Mouse (Mus musculus) MEL (cell line): ENCODE data around the gene Mrnip. TPM values are rescaled to one million over a fixed set of nuclear protein-coding genes. Genes with fewer than 3 reads are reported as not detected.

ENCODE experiments used
- DNase-seq: peaks from one replicate; pipeline ENCODE4 v3.0.0; 2011; ENCODE audit warnings: low read depth, low spot score
- H3K27ac ChIP-seq: 2 replicates; pipeline ENCODE4 v1.5.1; 2012; ENCODE audit warnings: low read depth, mild to moderate bottlenecking, control low read depth, low read length, moderate library complexity; ENCODE audit not compliant: control insufficient read depth
- H3K27me3 ChIP-seq, 2 experiments: fragments of 150-350 bp in 1 of 2; sonication (generic) in 1 of 2; 2 replicates each; pipeline ENCODE4 v1.6.1; 2012; ENCODE audit warnings: low read length in 2 of 2, mild to moderate bottlenecking in 2 of 2, improper control_type of control experiment in 1 of 2, moderate library complexity in 1 of 2; ENCODE audit not compliant: insufficient read depth in 2 of 2, control insufficient read depth in 1 of 2
- H3K36me3 ChIP-seq, 2 experiments: 2 replicates each; pipeline ENCODE4 v1.6.1; 2012 to 2014; ENCODE audit warnings: low read length in 2 of 2, improper control_type of control experiment in 1 of 2, inconsistent platforms in 1 of 2, mild to moderate bottlenecking in 1 of 2; ENCODE audit not compliant: insufficient read depth in 2 of 2, control insufficient read depth in 1 of 2
- H3K4me1 ChIP-seq, 2 experiments: fragments of 150-350 bp in 1 of 2; sonication (generic) in 1 of 2; 2 replicates each; pipeline ENCODE4 v1.6.1; 2012; ENCODE audit warnings: low read length in 2 of 2, improper control_type of control experiment in 1 of 2, mild to moderate bottlenecking in 1 of 2; ENCODE audit not compliant: insufficient read depth in 2 of 2, control insufficient read depth in 1 of 2
- H3K4me3 ChIP-seq, 2 experiments: fragments of 150-350 bp in 1 of 2; sonication (generic) in 1 of 2; 2 replicates each; pipeline ENCODE4 v1.5.1; 2012; ENCODE audit warnings: low read depth in 2 of 2, low read length in 2 of 2, mild to moderate bottlenecking in 2 of 2, moderate library complexity in 2 of 2, control low read depth in 1 of 2, improper control_type of control experiment in 1 of 2; ENCODE audit not compliant: control insufficient read depth in 1 of 2, insufficient read depth in 1 of 2
- H3K79me2 ChIP-seq: 2 replicates; pipeline ENCODE4 v1.6.1; 2012; ENCODE audit warnings: mild to moderate bottlenecking, low read length, moderate library complexity; ENCODE audit not compliant: control insufficient read depth, poor library complexity, insufficient read depth
- H3K9ac ChIP-seq: 2 replicates; pipeline ENCODE4 v1.6.1; 2012; ENCODE audit warnings: low read depth, mild to moderate bottlenecking, control low read depth, low read length, moderate library complexity; ENCODE audit not compliant: control insufficient read depth, poor library complexity, severe bottlenecking
- H3K9me3 ChIP-seq: fragments of 150-350 bp; sonication (generic); replicated peaks from 2 replicates; pipeline ENCODE4 v1.6.1; 2012; ENCODE audit warnings: mild to moderate bottlenecking, low read length, improper control_type of control experiment, moderate library complexity; ENCODE audit not compliant: insufficient read depth
- BHLHE40 ChIP-seq: IDR thresholded peaks from 2 replicates; pipeline ENCODE4 v1.6.1; 2012; ENCODE audit warnings: low read depth, mild to moderate bottlenecking, inconsistent platforms, low read length, improper control_type of control experiment, borderline replicate concordance
- E2F4 ChIP-seq: IDR thresholded peaks from 2 replicates; pipeline ENCODE4 v1.6.1; 2011; ENCODE audit warnings: low read depth, low read length, improper control_type of control experiment, borderline replicate concordance
- ELF1 ChIP-seq: IDR thresholded peaks from 2 replicates; pipeline ENCODE4 v1.6.1; 2014; ENCODE audit warnings: low read depth, mild to moderate bottlenecking, inconsistent platforms, low read length, improper control_type of control experiment, moderate library complexity
- ETS1 ChIP-seq: IDR thresholded peaks from 2 replicates; pipeline ENCODE4 v1.6.1; 2012; ENCODE audit warnings: low read depth, mild to moderate bottlenecking, inconsistent platforms, low read length, improper control_type of control experiment, moderate library complexity
- GABPA ChIP-seq: IDR thresholded peaks from 2 replicates; pipeline ENCODE4 v1.6.1; 2012; ENCODE audit warnings: low read depth, mild to moderate bottlenecking, inconsistent platforms, low read length, improper control_type of control experiment, moderate library complexity
- GATA1 ChIP-seq: IDR thresholded peaks from 2 replicates; pipeline ENCODE4 v1.6.1; 2011; ENCODE audit warnings: low read depth, low read length, improper control_type of control experiment
- HCFC1 ChIP-seq: IDR thresholded peaks from 2 replicates; pipeline ENCODE4 v1.6.1; 2012; ENCODE audit warnings: low read depth, mild to moderate bottlenecking, inconsistent platforms, low read length, improper control_type of control experiment, moderate library complexity
- POLR2AphosphoS5 ChIP-seq: IDR thresholded peaks from 2 replicates; pipeline ENCODE4 v1.6.1; 2012; ENCODE audit warnings: low read depth, borderline replicate concordance, mild to moderate bottlenecking, inconsistent platforms, low read length, moderate library complexity, mixed read lengths
- RCOR1 ChIP-seq: IDR thresholded peaks from 2 replicates; pipeline ENCODE4 v1.6.1; 2012; ENCODE audit warnings: low read depth, mild to moderate bottlenecking, inconsistent platforms, low read length, improper control_type of control experiment
- TAL1 ChIP-seq: IDR thresholded peaks from 2 replicates; pipeline ENCODE4 v1.6.1; 2012; ENCODE audit warnings: mild to moderate bottlenecking, inconsistent platforms, low read length, moderate library complexity, mixed read lengths
- USF1 ChIP-seq: IDR thresholded peaks from 2 replicates; pipeline ENCODE4 v1.6.1; 2014; ENCODE audit warnings: low read depth, mild to moderate bottlenecking, inconsistent platforms, low read length, improper control_type of control experiment, moderate library complexity
- polyA plus RNA-seq, 2 experiments: library from polyadenylated mRNA; stranded (reverse) in 1 of 2; unstranded in 1 of 2; fragments of >175 nt in 1 of 2; fragments of >200 nt in 1 of 2; gene quantifications; 2 replicates each; pipeline versions ENCODE4 v1.2.1 to v1.2.4; 2012; ENCODE audit warnings: low replicate concordance in 2 of 2, low read depth in 1 of 2; ENCODE audit not compliant: insufficient read length in 2 of 2, insufficient read depth in 1 of 2, missing spikeins in 1 of 2
- total RNA-seq: library from RNA; depleted of rRNA; stranded (reverse); fragments of 300-350 nt; gene quantifications from 2 replicates; pipeline ENCODE4 v1.2.3, GENCODE M21; 2012

The Mrnip gene
- total and polyA plus RNA-seq, 3 experiments, result 8.6 to 10.6 TPM; not detected in 1

DNA sequence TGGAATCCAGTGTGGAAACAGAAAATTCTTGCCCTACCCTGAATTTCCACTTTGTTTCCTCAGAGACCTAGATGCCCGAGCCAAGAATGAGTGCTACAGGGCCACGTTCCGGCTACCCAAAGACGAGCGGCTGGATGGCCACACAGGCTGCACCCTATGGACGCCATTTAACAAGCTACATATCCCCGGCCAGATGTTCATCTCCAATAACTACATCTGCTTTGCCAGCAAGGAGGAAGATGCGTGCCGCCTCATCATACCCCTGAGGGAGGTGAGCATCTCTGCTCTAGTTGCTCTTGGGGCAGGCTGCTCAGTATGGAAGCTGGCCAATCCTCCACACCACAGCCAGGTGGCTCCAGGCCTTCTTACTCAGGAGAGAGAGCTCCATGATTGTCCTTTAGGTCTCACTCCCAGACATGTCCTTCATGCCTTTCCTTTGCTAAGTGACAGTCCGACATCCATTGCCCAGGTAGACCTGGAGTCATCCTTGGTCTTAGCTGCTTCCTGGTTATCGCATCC is 26.2 kb upstream of the Mrnip start:
- no peak for TF ChIP-seq BHLHE40
- TF ChIP-seq POLR2AphosphoS5, result no peak
- TF ChIP-seq GATA1, result no peak
- H3K27ac ChIP-seq, result no peak overlapping the region
- H3K9ac ChIP-seq, result no peak overlapping the region
- H3K4me3 ChIP-seq, result no peak overlapping the region
- H3K27me3 ChIP-seq, result no peaks in the 10 kb centered on the region
- H3K36me3 ChIP-seq, result peaks cover 0 to 8% of the 10 kb centered on the region in 2 experiments; a peak in 1 of 4 replicates
- H3K9me3 ChIP-seq, result no peaks in the 10 kb centered on the region
- no peak for DNase-seq
- H3K4me1 ChIP-seq, result no peaks in the 10 kb centered on the region
- no peaks in the 10 kb centered on the region for H3K79me2 ChIP-seq

DNA sequence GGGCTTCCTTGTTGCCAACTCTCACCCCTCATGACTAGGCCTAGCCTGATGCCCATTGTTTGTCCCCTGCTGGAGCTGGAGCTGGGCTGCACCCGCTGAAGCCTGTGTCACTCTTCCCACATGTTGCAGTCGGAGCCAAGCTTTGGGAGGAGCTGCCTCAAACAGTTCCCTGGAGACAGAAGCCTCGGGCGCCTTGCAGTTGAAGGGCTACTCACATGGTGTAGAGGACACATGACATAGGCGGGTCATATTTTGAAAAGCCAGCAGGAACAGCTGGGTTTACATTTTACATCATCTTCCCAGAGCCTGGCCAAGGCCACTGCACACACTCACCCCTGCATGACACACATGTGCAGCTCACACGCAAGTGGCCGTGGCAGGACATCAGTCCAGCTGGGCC is 25.0 kb upstream of the Mrnip start:
- Histone ChIP-seq H3K9me3 (no peaks in the 10 kb centered on the region), H3K27ac (no peak overlapping the region), H3K79me2 (no peaks in the 10 kb centered on the region), H3K27me3 (no peaks in the 10 kb centered on the region), H3K4me1 (no peaks in the 10 kb centered on the region), H3K36me3 (peaks cover 0 to 8% of the 10 kb centered on the region in 2 experiments; a peak in 1 of 4 replicates), H3K9ac (no peak overlapping the region), H3K4me3 (no peak overlapping the region)
- no peak for TF ChIP-seq HCFC1
- no peak for TF ChIP-seq GABPA
- TF ChIP-seq USF1, result no peak
- no peak for TF ChIP-seq ELF1
- TF ChIP-seq, all 39 proteins: peak for 0
- no peak for DNase-seq

DNA sequence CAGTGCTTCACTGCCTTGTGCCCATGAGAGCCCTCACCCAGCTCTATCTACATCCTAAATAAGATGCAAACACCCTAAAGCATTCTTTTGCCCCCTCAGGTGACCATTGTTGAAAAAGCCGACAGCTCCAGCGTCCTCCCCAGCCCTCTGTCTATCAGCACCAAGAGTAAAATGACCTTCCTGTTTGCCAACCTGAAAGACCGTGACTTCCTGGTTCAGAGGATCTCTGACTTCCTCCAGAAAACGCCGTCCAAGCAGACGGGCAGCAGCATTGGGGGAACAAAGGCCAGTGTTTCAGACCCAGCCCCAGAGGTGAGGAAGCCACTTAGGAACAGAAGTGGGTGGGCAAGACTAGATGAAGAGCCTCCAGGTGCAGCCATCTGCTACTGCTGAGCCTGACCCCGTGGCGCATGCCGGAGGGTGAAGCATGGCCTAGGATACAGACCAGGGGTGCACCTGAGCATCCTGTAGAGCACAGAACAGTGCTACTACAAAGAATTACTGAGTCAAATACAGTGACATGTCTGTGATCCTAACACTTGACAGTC is 24.6 kb upstream of the Mrnip start:
- Histone ChIP-seq H3K27me3 (no peaks in the 10 kb centered on the region), H3K4me1 (no peaks in the 10 kb centered on the region), H3K27ac (no peak overlapping the region), H3K4me3 (no peak overlapping the region), H3K9ac (no peak overlapping the region), H3K9me3 (no peaks in the 10 kb centered on the region), H3K79me2 (no peaks in the 10 kb centered on the region), H3K36me3 (peaks cover 0 to 8% of the 10 kb centered on the region in 2 experiments; a peak in 2 of 4 replicates)
- no peak for DNase-seq
- TF ChIP-seq RCOR1 (no peak), TAL1 (no peak), BHLHE40 (no peak), ELF1 (no peak), E2F4 (no peak), ETS1 (no peak)
